9 mouse cellular contexts compared by ENCODE assay signal in the genomic region with DNA sequence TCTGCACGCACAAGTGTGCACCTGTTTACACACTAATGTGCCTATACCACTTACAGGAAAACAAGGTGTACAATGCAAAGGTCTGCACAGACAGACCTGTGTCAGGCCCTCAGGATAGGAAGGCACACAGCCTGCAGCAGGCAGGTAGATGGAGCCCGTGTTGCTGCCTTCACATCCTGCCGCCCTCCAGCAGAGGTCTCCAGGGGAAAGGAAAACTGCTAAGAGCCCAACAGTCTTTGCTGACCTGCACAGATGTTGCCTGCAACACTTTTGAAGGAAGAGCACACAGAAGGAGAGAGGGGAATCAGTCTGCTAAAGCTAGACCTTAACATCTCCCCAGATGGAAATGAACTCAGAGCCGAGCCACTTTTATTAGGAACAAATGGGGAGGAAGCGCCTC. TPM values are rescaled to one million over a fixed set of nuclear protein-coding genes. Genes with fewer than 3 reads are reported as not detected.
A peak's percentile ranks its signal among the peaks of the same experiment; 100 is the strongest.
DNase-seq lines count a peak whose midpoint lies in the region; ATAC-seq and TF ChIP-seq lines count a peak whose summit lies in the region.
"Had no signal": no experiment of that assay in that cellular context is flagged by ENCODE, and none has a peak within 500 bp of the region (broad histone marks: within the 10 kb centered on the region; RNA-seq: fewer than 3 reads in every experiment).

No protein-coding gene starts in this region.

- peak; percentile 50 for ATAC-seq in kidney, embryonic 14.5 days (ENCODE audit: low FRiP score, low TSS enrichment)

- peak; percentile 84 for TF ChIP-seq RAD21 in CH12.LX (IDR thresholded peaks at IDR 0.05; ENCODE audit: low read depth, low read length)

- WGBS in kidney, embryonic 14.5 days = 27% methylated on average over 5 of the region's 5 CpGs

- no peak overlapping the region for H3K27ac ChIP-seq in CH12.LX (ENCODE audit: insufficient read depth, low read depth)
- H3K27ac ChIP-seq in kidney, embryonic 14.5 days (ENCODE audit: low read depth, low read length) = no peak overlapping the region
- H3K27ac ChIP-seq: liver, embryonic 15.5 days had no signal

- no peak for TF ChIP-seq EP300 in CH12.LX (IDR thresholded peaks at IDR 0.05; ENCODE audit: low read length)

- no peak overlapping the region for H3K4me3 ChIP-seq in CH12.LX (replicated peaks in 1 of 3; ENCODE audit: low read depth in 2 of 3, low read length in 2 of 3, poor library complexity in 1 of 3)
- H3K4me3 ChIP-seq in kidney, embryonic 14.5 days (ENCODE audit: low read length) = no peak overlapping the region
- H3K4me3 ChIP-seq: liver, embryonic 15.5 days had no signal

- peak in 1 of 2 experiments; percentile 81; a peak in 2 of 4 replicates for TF ChIP-seq CTCF in CH12.LX (conservative IDR thresholded peaks at IDR 0.05 in 1 of 2, IDR thresholded peaks at IDR 0.05 in 1 of 2; ENCODE audit: low read depth in 2 of 2, low read length in 2 of 2)

- peaks cover under 1 to 5% of the 10 kb centered on the region in 2 experiments; a peak in 3 of 4 replicates for H3K4me1 ChIP-seq in CH12.LX (ENCODE audit: control insufficient read depth in 1 of 2, insufficient read depth in 2 of 2)
- peaks cover 7% of the 10 kb centered on the region; the same call in 1 of the 2 replicates for H3K4me1 ChIP-seq in kidney, embryonic 14.5 days (ENCODE audit: control insufficient read depth, insufficient read depth, low read length)
- H3K4me1 ChIP-seq: liver, embryonic 15.5 days had no signal

- DNase-seq in gastrocnemius, postnatal 25 days = peak; percentile 26
- no peak for DNase-seq in gastrocnemius, postnatal 4 days (ENCODE audit: low spot score in 2 of 2)
- no peak for DNase-seq in CH12.LX (ENCODE audit: extremely low read depth)
- peak; percentile 64 for DNase-seq in embryo, embryonic 10 days (ENCODE audit: low spot score)
- peak; percentile 13 for DNase-seq in retina, postnatal 7 days (ENCODE audit: low read depth, low spot score)
- DNase-seq in spleen, adult 18-20 months = no peak
- no peak for DNase-seq in left cerebral cortex, adult 9 months (ENCODE audit: low spot score in 2 of 2)

- TF ChIP-seq POLR2A in CH12.LX (IDR thresholded peaks at IDR 0.05; ENCODE audit: low read depth, low read length) = no peak

- H3K9me3 ChIP-seq in CH12.LX (replicated peaks; ENCODE audit: low read length) = peaks cover 3% of the 10 kb centered on the region
- H3K9me3 ChIP-seq in kidney, embryonic 14.5 days (ENCODE audit: control insufficient read depth, low read length) = no peaks in the 10 kb centered on the region
- H3K9me3 ChIP-seq: liver, embryonic 15.5 days had no signal

- no peak overlapping the region for H3K9ac ChIP-seq in CH12.LX (ENCODE audit: insufficient read depth, low read depth)
- no peak overlapping the region for H3K9ac ChIP-seq in kidney, embryonic 14.5 days (ENCODE audit: low read depth, low read length)
- H3K9ac ChIP-seq: liver, embryonic 15.5 days had no signal

- H3K36me3 ChIP-seq in CH12.LX (replicated peaks in 1 of 2; ENCODE audit: control insufficient read depth in 1 of 2, insufficient read depth in 1 of 2, low read length in 1 of 2) = no peaks in the 10 kb centered on the region
- H3K36me3 ChIP-seq in kidney, embryonic 14.5 days (ENCODE audit: control insufficient read depth, insufficient read depth, low read length) = no peaks in the 10 kb centered on the region
- H3K36me3 ChIP-seq: liver, embryonic 15.5 days had no signal

- dilution Hi-C loops in CH12.LX (cut with MboI; ENCODE audit: extremely low pct_ligation_motif_present, extremely low pct_unique_long_range_greater_than_20kb, low sequenced_read_pairs) = no loop called here

- in situ Hi-C loops in CH12.LX (cut with MboI; ENCODE audit: low pct_ligation_motif_present, low pct_unique_long_range_greater_than_20kb, low sequenced_read_pairs) = loop anchor here (25.0 kb wide), 1 partner anchor 192 kb away; no protein-coding TSS in a partner anchor

- H3K27me3 ChIP-seq in CH12.LX (replicated peaks) = no peaks in the 10 kb centered on the region
- H3K27me3 ChIP-seq in kidney, embryonic 14.5 days (ENCODE audit: control insufficient read depth, insufficient read depth, low read length) = no peaks in the 10 kb centered on the region
- H3K27me3 ChIP-seq: liver, embryonic 15.5 days had no signal

- H3K79me2 ChIP-seq in CH12.LX (replicated peaks; ENCODE audit: control insufficient read depth, extremely low read depth, insufficient read depth, poor library complexity, severe bottlenecking) = no peaks in the 10 kb centered on the region

- H3K4me2 ChIP-seq in CH12.LX (ENCODE audit: insufficient read depth, low read depth, poor library complexity, severe bottlenecking) = no peak overlapping the region
- H3K4me2 ChIP-seq in kidney, embryonic 14.5 days (replicated peaks; ENCODE audit: low read depth, low read length) = no peak overlapping the region
- H3K4me2 ChIP-seq: liver, embryonic 15.5 days had no signal

TF ChIP-seq in CH12.LX, 34 proteins besides CTCF, POLR2A, EP300 and RAD21:
- 0 out of 2 replicates have a peak, but pooled peaks have one; percentile 22 for TF ChIP-seq TCF12 (IDR thresholded peaks at IDR 0.05; ENCODE audit: low read depth, low read length)
- TF ChIP-seq ZC3H11A (IDR thresholded peaks at IDR 0.05; ENCODE audit: low read depth, low read length) = peak; percentile 76
- peak; percentile 91 for TF ChIP-seq SMC3 (IDR thresholded peaks at IDR 0.05; ENCODE audit: low read depth, low read length)
- no peak for TF ChIP-seq MYC (IDR thresholded peaks at IDR 0.05; ENCODE audit: low read depth, low read length)
- TF ChIP-seq ZNF384 (IDR thresholded peaks at IDR 0.05; ENCODE audit: low read depth, low read length) = no peak
- TF ChIP-seq POLR2AphosphoS2 (IDR thresholded peaks at IDR 0.05; ENCODE audit: low read depth, low read length) = no peak
- peak; percentile 28; the same call in 1 of the 2 replicates for TF ChIP-seq MAFK (IDR thresholded peaks at IDR 0.05; ENCODE audit: insufficient replicate concordance, low read length)
- no peak for TF ChIP-seq NRF1 (IDR thresholded peaks at IDR 0.05; ENCODE audit: low read depth, low read length)
- TF ChIP-seq USF2 (conservative IDR thresholded peaks at IDR 0.05; ENCODE audit: low read depth, low read length) = no peak
- no peak for TF ChIP-seq MXI1 (IDR thresholded peaks at IDR 0.05; ENCODE audit: low read depth, low read length)
- 0 out of 2 replicates have a peak, but pooled peaks have one; percentile 18 for TF ChIP-seq IRF4 (IDR thresholded peaks at IDR 0.05; ENCODE audit: low read depth, low read length)
- no peak for TF ChIP-seq ELF1 (IDR thresholded peaks at IDR 0.05; ENCODE audit: low read depth, low read length)
- no peak for TF ChIP-seq JUN (IDR thresholded peaks at IDR 0.05; ENCODE audit: insufficient read depth, low read depth, low read length)
TF ChIP-seq in CH12.LX: peak in this region for 5.

RNA-seq across cellular contexts. Expression of gene Bcl2l11, which starts 47.0 kb away (rescaled TPM):
- 1 to 10 TPM; 2.4 to 5.1 TPM for total RNA-seq in gastrocnemius, postnatal 25 days (2021)
- 10 to 100 TPM; 18.0 to 23.7 TPM for total RNA-seq in gastrocnemius, postnatal 4 days (2021)
- total RNA-seq in CH12.LX (2012; rRNA removed) (7.8 and 9.9 TPM in 2 replicates), CH12.LX (2014; rRNA removed) (10.2 and 11.6 TPM in 2 replicates)
- polyA plus RNA-seq in CH12.LX (2012; ENCODE audit: insufficient read length, low read depth) = 18.4 and 24.6 TPM in 2 replicates
- 20.0 and 31.6 TPM in 2 replicates for polyA plus RNA-seq in kidney, embryonic 14.5 days (2014; fragmentation: Nextera tagmentation; extraction: Ambion mirVana)

Comparison
In these comparisons a context has a peak if more than half of its experiments do, and no peak if none do; other contexts are left out.
1. DNase-seq: peak in gastrocnemius, postnatal 25 days (single experiment), embryo, embryonic 10 days (single experiment) and retina, postnatal 7 days (single experiment); none in gastrocnemius, postnatal 4 days (0 of 2), CH12.LX (single experiment), spleen, adult 18-20 months (0 of 2) and left cerebral cortex, adult 9 months (0 of 2).